Mouse (Mus musculus) small intestine, adult 2 months (tissue): ENCODE results near the gene Ccna2. TPM values are rescaled to one million over a fixed set of nuclear protein-coding genes. Genes with fewer than 3 reads are reported as not detected.

ENCODE experiments used
- H3K27ac ChIP-seq: fragments of 200-500 bp; 2 replicates; pipeline ENCODE4 v1.5.1; 2012; ENCODE audit warnings: low read depth, low read length, control low read depth, inconsistent platforms; ENCODE audit not compliant: insufficient read depth
- H3K27me3 ChIP-seq: fragments of 200-500 bp; 2 replicates; pipeline ENCODE4 v1.6.1; 2012; ENCODE audit warnings: mild to moderate bottlenecking, moderate library complexity, low read length, inconsistent platforms; ENCODE audit not compliant: control insufficient read depth, insufficient read depth
- H3K36me3 ChIP-seq: fragments of 200-500 bp; 2 replicates; pipeline ENCODE4 v1.6.1; 2012; ENCODE audit warnings: mild to moderate bottlenecking, low read length, control low read depth, inconsistent platforms; ENCODE audit not compliant: control insufficient read depth, insufficient read depth
- H3K4me1 ChIP-seq: fragments of 200-500 bp; 2 replicates; pipeline ENCODE4 v1.6.1; 2012; ENCODE audit warnings: low read length, inconsistent platforms, mixed read lengths; ENCODE audit not compliant: control insufficient read depth, insufficient read depth, insufficient read length
- H3K4me3 ChIP-seq: fragments of 200-500 bp; 2 replicates; pipeline ENCODE4 v1.5.1; 2012; ENCODE audit warnings: low read depth, mild to moderate bottlenecking, control low read depth, inconsistent platforms, low read length, moderate library complexity
- CTCF ChIP-seq: fragments of 200-500 bp; IDR thresholded peaks from 2 replicates; pipeline ENCODE4 v1.5.1; 2012; ENCODE audit warnings: low read depth, mild to moderate bottlenecking, control low read depth, inconsistent platforms, low read length, moderate library complexity, mixed read lengths; ENCODE audit not compliant: insufficient replicate concordance, insufficient read length; ENCODE audit errors: extremely low read depth
- POLR2A ChIP-seq: fragments of 200-500 bp; IDR thresholded peaks from 2 replicates; pipeline ENCODE4 v1.6.1; 2012; ENCODE audit warnings: low read depth, mild to moderate bottlenecking, control low read depth, inconsistent platforms, low read length, moderate library complexity
- WGBS: fragments of 180-500 bp; shearing (Covaris S2); methylation state at CpG from one replicate; pipeline ENCODE4 v1.1.7; 2018; 5-methylcytosine and 5-hydroxymethylcytosine counted together
- polyA plus RNA-seq: library from polyadenylated mRNA; depleted of rRNA; stranded (reverse); fragments of >200 nt; gene quantifications from 2 replicates; pipeline ENCODE4 v1.2.3, GENCODE M21; 2012

Gene Ccna2
- polyA plus RNA-seq, 1 experiment: 52.2 TPM

DNA sequence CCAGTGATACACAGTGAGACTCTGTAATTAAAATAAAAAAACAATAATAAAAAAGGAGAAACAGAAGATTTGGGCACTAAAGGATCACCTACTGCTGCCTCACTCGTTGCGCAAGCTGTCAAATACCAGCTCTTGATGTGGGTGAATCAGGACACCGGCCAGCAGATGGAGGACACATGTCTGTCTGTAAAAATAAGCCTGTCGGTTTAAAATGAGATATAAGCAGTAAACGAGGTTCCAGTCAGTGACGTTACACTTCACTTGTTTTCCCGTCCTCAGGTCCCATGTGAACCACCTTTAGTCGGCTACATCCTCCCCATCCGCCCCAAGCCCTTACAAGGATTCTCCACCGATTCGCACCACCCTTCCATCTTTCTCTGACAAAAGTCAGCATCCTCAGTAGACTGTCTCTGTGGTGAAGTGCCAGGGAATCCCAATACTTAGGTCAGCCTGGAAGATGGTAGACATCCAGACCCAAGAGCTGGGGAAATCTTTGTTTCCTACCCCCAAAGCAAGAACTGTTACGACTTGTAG is 20.0 kb downstream of the Ccna2 start:
- TF ChIP-seq CTCF (no peak), POLR2A (no peak)
- Histone ChIP-seq H3K27ac (no peak overlapping the region), H3K4me3 (peak overlapping the region; percentile 96), H3K27me3 (no peaks in the 10 kb centered on the region), H3K36me3 (peaks cover 21% of the 10 kb centered on the region), H3K4me1 (peaks cover 5% of the 10 kb centered on the region)
- WGBS: 16% methylated on average over 12 of the region's 12 CpGs

DNA sequence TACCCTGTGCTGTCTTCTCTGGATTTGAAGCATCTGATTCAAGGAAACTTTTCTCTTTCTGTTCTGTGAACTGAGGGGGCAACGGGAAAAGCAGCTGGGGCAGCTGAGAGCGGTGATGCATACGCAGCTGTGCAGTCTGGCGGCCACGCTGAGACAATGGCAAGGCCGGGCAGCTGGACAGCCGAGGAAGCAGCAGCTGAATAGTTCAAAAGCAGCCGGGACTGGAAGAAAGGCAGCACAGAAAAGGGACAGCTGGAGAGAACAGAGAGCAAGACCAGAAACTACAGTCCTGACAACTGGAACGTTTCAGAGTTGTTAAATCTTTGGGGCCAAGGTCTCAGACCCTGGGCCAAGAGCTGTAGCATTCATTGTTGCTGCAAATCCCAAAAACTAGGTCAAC is 20.6 kb downstream of the Ccna2 start:
- Histone ChIP-seq H3K4me3 (no peak overlapping the region), H3K4me1 (peaks cover 5% of the 10 kb centered on the region), H3K27ac (no peak overlapping the region), H3K36me3 (peaks cover 18% of the 10 kb centered on the region), H3K27me3 (no peaks in the 10 kb centered on the region)
- TF ChIP-seq POLR2A (no peak), CTCF (no peak)
- 46% methylated on average over 9 of the region's 9 CpGs for WGBS

DNA sequence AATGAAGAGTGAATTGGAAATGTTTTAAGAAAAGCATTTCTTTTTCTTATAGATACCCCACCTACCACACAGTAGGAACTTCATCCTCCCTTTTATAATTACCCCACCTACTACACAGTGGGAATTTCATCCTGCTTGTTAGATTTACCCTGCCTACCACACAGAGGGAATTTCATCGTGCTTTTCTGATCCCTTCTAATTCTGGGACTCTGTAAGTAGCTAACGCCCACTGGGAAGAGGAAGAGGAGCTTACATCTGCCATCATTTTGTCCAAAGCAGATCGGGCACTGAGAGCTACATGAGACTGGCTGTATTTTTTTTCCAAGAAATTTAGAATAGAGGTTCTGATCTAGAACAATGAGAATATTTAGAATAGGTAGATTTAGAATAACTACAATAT is 27.0 kb downstream of the Ccna2 start:
- WGBS: 84% methylated on average over 3 of the region's 3 CpGs
- Histone ChIP-seq H3K4me1 (no peaks in the 10 kb centered on the region), H3K27ac (no peak overlapping the region), H3K27me3 (no peaks in the 10 kb centered on the region), H3K36me3 (no peaks in the 10 kb centered on the region), H3K4me3 (no peak overlapping the region)
- no peak for TF ChIP-seq CTCF
- no peak for TF ChIP-seq POLR2A

DNA sequence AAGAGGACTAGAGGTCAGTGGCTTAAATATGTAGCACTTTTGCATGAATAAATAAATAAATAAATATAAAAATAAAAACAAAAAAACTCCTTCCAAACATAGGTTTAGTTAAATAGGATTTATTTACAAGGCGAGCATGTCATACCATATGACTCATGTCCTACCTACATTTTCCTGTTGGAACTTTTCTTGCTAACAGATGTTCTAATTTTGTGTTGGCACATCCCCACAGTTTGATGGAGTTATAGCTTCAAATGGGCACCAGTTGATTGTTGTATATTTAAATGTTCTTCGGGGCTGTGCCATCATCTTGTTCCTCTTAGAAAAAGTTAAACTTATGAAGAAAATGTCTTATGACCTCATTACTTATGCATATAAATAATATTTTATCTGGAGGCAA is 30.6 kb downstream of the Ccna2 start:
- TF ChIP-seq CTCF (no peak), POLR2A (no peak)
- Histone ChIP-seq H3K27me3 (no peaks in the 10 kb centered on the region), H3K36me3 (no peaks in the 10 kb centered on the region), H3K4me3 (no peak overlapping the region), H3K4me1 (no peaks in the 10 kb centered on the region), H3K27ac (no peak overlapping the region)
- 86% methylated on average over 2 of the region's 2 CpGs for WGBS

DNA sequence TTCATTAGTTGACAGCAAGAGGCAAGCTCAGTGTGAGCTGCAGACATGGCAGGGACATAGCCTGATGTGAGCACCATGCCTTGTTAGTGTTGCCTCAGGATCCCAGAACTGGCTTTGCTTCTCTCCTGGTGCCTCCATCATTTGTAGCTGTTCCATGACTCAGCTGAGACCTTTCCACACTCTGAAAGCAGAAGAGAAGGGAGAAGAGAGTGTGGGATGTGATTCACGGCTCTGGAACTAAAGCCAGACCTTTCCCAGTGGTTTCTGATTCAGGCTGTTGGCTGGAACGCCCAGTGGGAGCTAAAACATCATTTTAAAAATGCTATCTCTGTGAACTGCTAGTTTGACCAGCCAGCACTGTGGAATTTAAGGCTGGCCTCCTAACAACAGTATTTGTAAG is 31.2 kb downstream of the Ccna2 start:
- H3K27me3 ChIP-seq: no peaks in the 10 kb centered on the region

DNA sequence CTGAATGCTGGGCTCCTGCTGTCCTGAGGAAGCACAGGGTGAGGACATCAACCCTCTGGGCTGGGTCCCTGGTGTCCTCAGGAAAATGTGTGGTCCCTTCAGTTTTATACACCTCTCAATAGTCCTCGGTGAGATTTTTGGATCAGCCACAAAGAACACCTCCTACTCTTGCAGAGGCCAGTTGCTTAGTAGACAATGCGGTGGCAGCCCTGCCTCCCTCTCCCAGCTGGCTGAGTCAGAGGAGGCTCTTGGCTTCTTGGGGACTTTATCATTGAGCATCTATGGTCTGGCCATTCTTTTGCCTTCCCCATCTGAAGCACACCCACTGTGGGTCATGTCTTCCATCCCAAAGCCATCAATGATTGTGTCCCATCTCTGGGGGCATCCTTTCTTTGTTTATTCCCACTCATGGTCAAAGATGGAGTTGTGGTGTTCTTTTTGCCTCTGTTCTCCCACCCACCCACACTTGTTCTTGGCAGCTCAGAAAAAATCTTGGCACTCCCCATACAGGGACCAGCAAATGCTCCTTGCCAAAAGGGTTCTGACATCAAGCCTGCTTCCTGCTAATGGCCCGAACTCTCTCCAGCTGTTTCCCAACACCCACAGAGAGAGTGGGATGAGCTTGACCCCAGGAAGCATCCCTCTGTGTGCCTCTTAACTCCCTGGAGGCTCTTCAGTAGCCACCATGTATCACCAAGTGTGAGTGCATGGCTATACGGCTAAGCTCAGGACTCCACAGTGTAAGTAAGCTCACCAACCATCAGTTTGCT is 34.1 kb downstream of the Ccna2 start:
- Histone ChIP-seq H3K4me3 (no peak overlapping the region), H3K4me1 (peaks cover under 1% of the 10 kb centered on the region; the same call in 1 of the 2 replicates), H3K27ac (no peak overlapping the region), H3K27me3 (no peaks in the 10 kb centered on the region), H3K36me3 (no peaks in the 10 kb centered on the region)
- no peak for TF ChIP-seq CTCF
- TF ChIP-seq POLR2A: no peak
- WGBS: 76% methylated on average over 4 of the region's 4 CpGs

More for the DNA sequence above, 31.2 kb downstream of the Ccna2 start:
- Histone ChIP-seq H3K4me1 (no peaks in the 10 kb centered on the region), H3K4me3 (no peak overlapping the region), H3K27ac (no peak overlapping the region), H3K36me3 (no peaks in the 10 kb centered on the region)
- 49% methylated on average over 2 of the region's 2 CpGs for WGBS
- no peak for TF ChIP-seq CTCF

DNA sequence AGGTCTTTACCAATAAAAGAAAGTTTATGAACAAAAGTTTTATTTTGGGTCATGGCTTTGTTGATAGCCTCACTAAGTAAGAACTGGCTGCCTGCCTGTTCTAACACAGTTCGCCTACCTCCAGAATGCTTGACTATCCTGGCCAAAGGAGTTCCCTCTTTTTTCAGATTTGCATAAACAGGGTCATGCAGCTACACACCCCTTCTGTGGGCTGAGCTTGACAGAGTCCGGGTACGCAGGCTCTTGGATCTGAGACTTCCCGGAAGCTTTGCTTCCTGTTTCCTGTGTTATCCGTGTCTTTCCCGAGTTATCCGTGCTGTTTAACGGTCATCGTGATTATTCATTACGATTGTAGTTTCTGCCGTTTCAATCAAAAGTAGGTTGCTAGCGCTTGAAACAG is 35.9 kb downstream of the Ccna2 start:
- Histone ChIP-seq H3K36me3 (no peaks in the 10 kb centered on the region), H3K27ac (no peak overlapping the region), H3K4me1 (peaks cover 3% of the 10 kb centered on the region; the same call in 1 of the 2 replicates), H3K27me3 (no peaks in the 10 kb centered on the region), H3K4me3 (no peak overlapping the region)
- WGBS: 85% methylated on average over 12 of the region's 12 CpGs
- TF ChIP-seq CTCF (no peak), POLR2A (no peak)
